Mouse (Mus musculus): ENCODE measurements around the gene Atxn10. TPM values are rescaled to one million over a fixed set of nuclear protein-coding genes. Genes with fewer than 3 reads are reported as not detected.

Atxn10 gene
- polyA plus RNA-seq, 1 experiment, result 320 TPM

GRCm38 (mm10) chr15:85500267-85500666, 164.2 kb downstream of the Atxn10 start:
- Histone ChIP-seq H3K9me3 (replicated peaks; ENCODE audit: control insufficient read depth, insufficient read depth, low read length, poor library complexity, severe bottlenecking) (no peaks in the 10 kb centered on the region), H3K27me3 (ENCODE audit: control insufficient read depth, insufficient read depth, low read length, poor library complexity, severe bottlenecking) (no peaks in the 10 kb centered on the region), H3K9ac (ENCODE audit: low read depth, poor library complexity, severe bottlenecking) (no peak overlapping the region), H3K4me3 (ENCODE audit: low read depth, low read length) (no peak overlapping the region), H3K27ac (ENCODE audit: insufficient read depth, low read length) (no peak overlapping the region), H3K36me3 (ENCODE audit: control insufficient read depth, insufficient read depth, low read length, poor library complexity, severe bottlenecking) (no peaks in the 10 kb centered on the region), H3K4me1 (ENCODE audit: control insufficient read depth, insufficient read depth, low read length) (no peaks in the 10 kb centered on the region)
- TF ChIP-seq CTCF (IDR thresholded peaks at IDR 0.05; ENCODE audit: low read depth, low read length) (no peak), POLR2A (IDR thresholded peaks at IDR 0.05; ENCODE audit: insufficient read depth, low read length) (no peak), EP300 (IDR thresholded peaks at IDR 0.05; ENCODE audit: insufficient read depth, low read depth, low read length) (no peak)

GRCm38 (mm10) chr15:85503127-85503526, 167.1 kb downstream of the Atxn10 start, which contains the start of gene 7530416G11Rik:
TSS of gene 7530416G11Rik (minus strand) at chr15:85503227.
- Histone ChIP-seq H3K36me3 (ENCODE audit: control insufficient read depth, insufficient read depth, low read length, poor library complexity, severe bottlenecking) (no peaks in the 10 kb centered on the region), H3K27ac (ENCODE audit: insufficient read depth, low read length) (no peak within 1 kb of the TSS), H3K9me3 (replicated peaks; ENCODE audit: control insufficient read depth, insufficient read depth, low read length, poor library complexity, severe bottlenecking) (no peaks in the 10 kb centered on the region), H3K4me1 (ENCODE audit: control insufficient read depth, insufficient read depth, low read length) (no peaks in the 10 kb centered on the region), H3K4me3 (ENCODE audit: low read depth, low read length) (no peak within 1 kb of the TSS), H3K9ac (ENCODE audit: low read depth, poor library complexity, severe bottlenecking) (no peak within 1 kb of the TSS), H3K27me3 (ENCODE audit: control insufficient read depth, insufficient read depth, low read length, poor library complexity, severe bottlenecking) (no peaks in the 10 kb centered on the region)
- TF ChIP-seq POLR2A (IDR thresholded peaks at IDR 0.05; ENCODE audit: insufficient read depth, low read length) (no peak), EP300 (IDR thresholded peaks at IDR 0.05; ENCODE audit: insufficient read depth, low read depth, low read length) (no peak), CTCF (IDR thresholded peaks at IDR 0.05; ENCODE audit: low read depth, low read length) (no peak)

- no peak overlapping the region for H3K27ac ChIP-seq (ENCODE audit: insufficient read depth, low read length)
These were observed 169.3 kb downstream of the Atxn10 start for GRCm38 (mm10) chr15:85505118-85505925.

GRCm38 (mm10) chr15:85506680-85507079, 170.6 kb downstream of the Atxn10 start:
- H3K27ac ChIP-seq (ENCODE audit: insufficient read depth, low read length), result no peak overlapping the region
- no peaks in the 10 kb centered on the region for H3K9me3 ChIP-seq (replicated peaks; ENCODE audit: control insufficient read depth, insufficient read depth, low read length, poor library complexity, severe bottlenecking)
- H3K4me1 ChIP-seq (ENCODE audit: control insufficient read depth, insufficient read depth, low read length), result no peaks in the 10 kb centered on the region

More at GRCm38 (mm10) chr15:85505118-85505925, 169.3 kb downstream of the Atxn10 start:
- no peaks in the 10 kb centered on the region for H3K4me1 ChIP-seq (ENCODE audit: control insufficient read depth, insufficient read depth, low read length)
- H3K36me3 ChIP-seq (ENCODE audit: control insufficient read depth, insufficient read depth, low read length, poor library complexity, severe bottlenecking), result no peaks in the 10 kb centered on the region
- H3K4me3 ChIP-seq (ENCODE audit: low read depth, low read length), result no peak overlapping the region
- no peak overlapping the region for H3K9ac ChIP-seq (ENCODE audit: low read depth, poor library complexity, severe bottlenecking)
- no peaks in the 10 kb centered on the region for H3K27me3 ChIP-seq (ENCODE audit: control insufficient read depth, insufficient read depth, low read length, poor library complexity, severe bottlenecking)
- TF ChIP-seq POLR2A (IDR thresholded peaks at IDR 0.05; ENCODE audit: insufficient read depth, low read length) (no peak), CTCF (IDR thresholded peaks at IDR 0.05; ENCODE audit: low read depth, low read length) (no peak), EP300 (IDR thresholded peaks at IDR 0.05; ENCODE audit: insufficient read depth, low read depth, low read length) (no peak)
- H3K9me3 ChIP-seq (replicated peaks; ENCODE audit: control insufficient read depth, insufficient read depth, low read length, poor library complexity, severe bottlenecking), result no peaks in the 10 kb centered on the region

GRCm38 (mm10) chr15:85507370-85508014, 171.4 kb downstream of the Atxn10 start:
- TF ChIP-seq POLR2A (IDR thresholded peaks at IDR 0.05; ENCODE audit: insufficient read depth, low read length) (no peak), CTCF (IDR thresholded peaks at IDR 0.05; ENCODE audit: low read depth, low read length) (no peak)
- Histone ChIP-seq H3K27me3 (ENCODE audit: control insufficient read depth, insufficient read depth, low read length, poor library complexity, severe bottlenecking) (no peaks in the 10 kb centered on the region), H3K4me1 (ENCODE audit: control insufficient read depth, insufficient read depth, low read length) (no peaks in the 10 kb centered on the region), H3K9me3 (replicated peaks; ENCODE audit: control insufficient read depth, insufficient read depth, low read length, poor library complexity, severe bottlenecking) (no peaks in the 10 kb centered on the region), H3K9ac (ENCODE audit: low read depth, poor library complexity, severe bottlenecking) (peak overlapping the region; percentile 39; the same call in 1 of the 2 replicates), H3K36me3 (ENCODE audit: control insufficient read depth, insufficient read depth, low read length, poor library complexity, severe bottlenecking) (no peaks in the 10 kb centered on the region), H3K4me3 (ENCODE audit: low read depth, low read length) (peak overlapping the region; percentile 31), H3K27ac (ENCODE audit: insufficient read depth, low read length) (no peak overlapping the region)

More at GRCm38 (mm10) chr15:85506680-85507079, 170.6 kb downstream of the Atxn10 start:
- Histone ChIP-seq H3K27me3 (ENCODE audit: control insufficient read depth, insufficient read depth, low read length, poor library complexity, severe bottlenecking) (no peaks in the 10 kb centered on the region), H3K36me3 (ENCODE audit: control insufficient read depth, insufficient read depth, low read length, poor library complexity, severe bottlenecking) (no peaks in the 10 kb centered on the region), H3K9ac (ENCODE audit: low read depth, poor library complexity, severe bottlenecking) (no peak overlapping the region), H3K4me3 (ENCODE audit: low read depth, low read length) (no peak overlapping the region)
- TF ChIP-seq POLR2A (IDR thresholded peaks at IDR 0.05; ENCODE audit: insufficient read depth, low read length), result no peak
- no peak for TF ChIP-seq EP300 (IDR thresholded peaks at IDR 0.05; ENCODE audit: insufficient read depth, low read depth, low read length)
- no peak for TF ChIP-seq CTCF (IDR thresholded peaks at IDR 0.05; ENCODE audit: low read depth, low read length)

Other genes with a start within 250 kb of the Atxn10 start
- gene Smc1b, start 204.3 kb upstream of the Atxn10 start, polyA plus RNA-seq (2011; ENCODE audit: insufficient read depth, insufficient read length, low read depth, missing spikeins), result 4.8 TPM in 2 replicates
- not detected in 2 replicates for gene Ribc2, start 204.2 kb upstream of the Atxn10 start, polyA plus RNA-seq (2011; ENCODE audit: insufficient read depth, insufficient read length, low read depth, missing spikeins)
- 48.1 and 51.7 TPM in 2 replicates for gene Fbln1, start 130.3 kb upstream of the Atxn10 start, polyA plus RNA-seq (2011; ENCODE audit: insufficient read depth, insufficient read length, low read depth, missing spikeins)
- not detected in 2 replicates for gene 7530416G11Rik, start 167.0 kb downstream of the Atxn10 start, polyA plus RNA-seq (2011; ENCODE audit: insufficient read depth, insufficient read length, low read depth, missing spikeins)
- gene Wnt7b, start 246.2 kb downstream of the Atxn10 start, polyA plus RNA-seq (2011; ENCODE audit: insufficient read depth, insufficient read length, low read depth, missing spikeins), result 29.8 and 30.2 TPM in 2 replicates